Mouse (Mus musculus) limb, embryonic 15.5 days (tissue): ENCODE data around the gene Nrcam. TPM values are rescaled to one million over a fixed set of nuclear protein-coding genes. Genes with fewer than 3 reads are reported as not detected.

ENCODE experiments used
- ATAC-seq: fragments of 200-750 bp; cut with Nextera tagmentation; 2 replicates; pipeline ENCODE4 v1.8.0; 2017; ENCODE audit warnings: low read depth, moderate TSS enrichment; ENCODE audit not compliant: insufficient number of reproducible peaks, low FRiP score, low TSS enrichment
- H3K27ac ChIP-seq: fragments of 300-500 bp; sonication (generic); 2 replicates; pipeline ENCODE4 v1.5.1; 2015; ENCODE audit warnings: moderate library complexity, mild to moderate bottlenecking, inconsistent platforms
- H3K27me3 ChIP-seq: fragments of 300-500 bp; sonication (generic); 2 replicates; pipeline ENCODE4 v1.6.1; 2015; ENCODE audit warnings: inconsistent platforms
- H3K36me3 ChIP-seq: fragments of 300-500 bp; sonication (generic); 2 replicates; pipeline ENCODE4 v1.6.1; 2015; ENCODE audit warnings: inconsistent platforms
- H3K4me1 ChIP-seq: fragments of 300-500 bp; sonication (generic); 2 replicates; pipeline ENCODE4 v1.6.1; 2015; ENCODE audit warnings: inconsistent platforms
- H3K4me2 ChIP-seq: fragments of 300-500 bp; sonication (generic); 2 replicates; pipeline ENCODE4 v1.6.1; 2015; ENCODE audit warnings: mild to moderate bottlenecking, inconsistent platforms
- H3K4me3 ChIP-seq: fragments of 300-500 bp; sonication (generic); 2 replicates; pipeline ENCODE4 v1.5.1; 2015; ENCODE audit warnings: mild to moderate bottlenecking, inconsistent platforms
- H3K9ac ChIP-seq: fragments of 300-500 bp; sonication (generic); 2 replicates; pipeline ENCODE4 v1.6.1; 2015; ENCODE audit warnings: inconsistent platforms
- H3K9me3 ChIP-seq: fragments of 300-500 bp; sonication (generic); 2 replicates; pipeline ENCODE4 v1.6.1; 2016; ENCODE audit warnings: inconsistent platforms
- WGBS: fragments of 180-500 bp; shearing (Covaris S2); methylation state at CpG from one replicate; pipeline ENCODE4 v1.1.7; 2015; 5-methylcytosine and 5-hydroxymethylcytosine counted together
- polyA plus RNA-seq: library from polyadenylated mRNA; unstranded; fragments of >200 nt; fragmentation: Nextera tagmentation; extraction: Ambion mirVana; gene quantifications from 2 replicates; pipeline ENCODE4 v1.2.1, GENCODE M21; 2015

Nrcam gene
- polyA plus RNA-seq, 1 experiment from 2014 or later, result 2.8 TPM

- Histone ChIP-seq H3K36me3 (no peaks in the 10 kb centered on the region), H3K9me3 (no peaks in the 10 kb centered on the region), H3K9ac (no peak overlapping the region), H3K27me3 (no peaks in the 10 kb centered on the region), H3K4me1 (no peaks in the 10 kb centered on the region), H3K4me2 (no peak overlapping the region), H3K27ac (no peak overlapping the region), H3K4me3 (no peak overlapping the region)
- no peak for ATAC-seq
- WGBS, result 59% methylated on average over 1 of the region's 1 CpGs
Measured at GRCm38 (mm10) chr12:44451742-44452141, 123.1 kb downstream of the Nrcam start.

GRCm38 (mm10) chr12:44453791-44454190 is 125.1 kb downstream of the Nrcam start:
- Histone ChIP-seq H3K4me2 (no peak overlapping the region), H3K4me3 (no peak overlapping the region), H3K4me1 (no peaks in the 10 kb centered on the region), H3K36me3 (no peaks in the 10 kb centered on the region), H3K27ac (no peak overlapping the region), H3K27me3 (no peaks in the 10 kb centered on the region), H3K9me3 (no peaks in the 10 kb centered on the region), H3K9ac (no peak overlapping the region)
- no peak for ATAC-seq
- 89% methylated on average over 4 of the region's 4 CpGs for WGBS

- no peak overlapping the region for H3K4me3 ChIP-seq
- H3K9me3 ChIP-seq, result no peaks in the 10 kb centered on the region
- ATAC-seq, result no peak
- H3K27me3 ChIP-seq, result no peaks in the 10 kb centered on the region
- WGBS, result 76% methylated on average over 4 of the region's 4 CpGs
- H3K27ac ChIP-seq, result no peak overlapping the region
- H3K4me2 ChIP-seq, result no peak overlapping the region
- no peak overlapping the region for H3K9ac ChIP-seq
- no peaks in the 10 kb centered on the region for H3K4me1 ChIP-seq
- H3K36me3 ChIP-seq, result no peaks in the 10 kb centered on the region
Measured at GRCm38 (mm10) chr12:44457961-44458360, 129.3 kb downstream of the Nrcam start.

- no peak overlapping the region for H3K27ac ChIP-seq
- no peak overlapping the region for H3K4me3 ChIP-seq
- no peaks in the 10 kb centered on the region for H3K36me3 ChIP-seq
- no peak overlapping the region for H3K4me2 ChIP-seq
- WGBS, result 67% methylated on average over 4 of the region's 4 CpGs
- ATAC-seq, result no peak
- no peaks in the 10 kb centered on the region for H3K9me3 ChIP-seq
- no peak overlapping the region for H3K9ac ChIP-seq
- no peaks in the 10 kb centered on the region for H3K4me1 ChIP-seq
- no peaks in the 10 kb centered on the region for H3K27me3 ChIP-seq
Measured at GRCm38 (mm10) chr12:44462436-44462835, 133.8 kb downstream of the Nrcam start.

GRCm38 (mm10) chr12:44462976-44463375 is 134.3 kb downstream of the Nrcam start:
- H3K4me3 ChIP-seq, result no peak overlapping the region
- 54% methylated on average over 6 of the region's 6 CpGs for WGBS
- H3K4me1 ChIP-seq, result no peaks in the 10 kb centered on the region
- no peak overlapping the region for H3K4me2 ChIP-seq
- no peak for ATAC-seq
- no peaks in the 10 kb centered on the region for H3K9me3 ChIP-seq
- H3K27ac ChIP-seq, result no peak overlapping the region
- no peak overlapping the region for H3K9ac ChIP-seq
- H3K27me3 ChIP-seq, result no peaks in the 10 kb centered on the region
- no peaks in the 10 kb centered on the region for H3K36me3 ChIP-seq

- ATAC-seq, result no peak
- Histone ChIP-seq H3K4me3 (no peak overlapping the region), H3K9me3 (no peaks in the 10 kb centered on the region), H3K9ac (no peak overlapping the region), H3K36me3 (no peaks in the 10 kb centered on the region), H3K27ac (no peak overlapping the region), H3K4me2 (no peak overlapping the region), H3K27me3 (no peaks in the 10 kb centered on the region), H3K4me1 (no peaks in the 10 kb centered on the region)
- 76% methylated on average over 5 of the region's 5 CpGs for WGBS
Measured at GRCm38 (mm10) chr12:44471073-44471472, 142.4 kb downstream of the Nrcam start.

GRCm38 (mm10) chr12:44475355-44475754 is 146.7 kb downstream of the Nrcam start:
- Histone ChIP-seq H3K4me1 (no peaks in the 10 kb centered on the region), H3K9ac (no peak overlapping the region), H3K4me2 (no peak overlapping the region), H3K27me3 (no peaks in the 10 kb centered on the region), H3K9me3 (no peaks in the 10 kb centered on the region), H3K27ac (no peak overlapping the region), H3K36me3 (no peaks in the 10 kb centered on the region), H3K4me3 (no peak overlapping the region)
- no peak for ATAC-seq

GRCm38 (mm10) chr12:44479260-44480030 is 150.8 kb downstream of the Nrcam start:
- no peak overlapping the region for H3K4me3 ChIP-seq
- H3K9me3 ChIP-seq, result no peaks in the 10 kb centered on the region
- H3K27me3 ChIP-seq, result no peaks in the 10 kb centered on the region
- no peak overlapping the region for H3K27ac ChIP-seq
- 73% methylated on average over 6 of the region's 6 CpGs for WGBS
- no peaks in the 10 kb centered on the region for H3K36me3 ChIP-seq
- H3K9ac ChIP-seq, result no peak overlapping the region
- H3K4me2 ChIP-seq, result no peak overlapping the region
- no peaks in the 10 kb centered on the region for H3K4me1 ChIP-seq
- no peak for ATAC-seq

- 82% methylated on average over 2 of the region's 2 CpGs for WGBS
- Histone ChIP-seq H3K27me3 (no peaks in the 10 kb centered on the region), H3K4me1 (no peaks in the 10 kb centered on the region), H3K4me3 (no peak overlapping the region), H3K27ac (no peak overlapping the region), H3K9ac (no peak overlapping the region), H3K36me3 (no peaks in the 10 kb centered on the region), H3K4me2 (no peak overlapping the region), H3K9me3 (no peaks in the 10 kb centered on the region)
- no peak for ATAC-seq
Measured at GRCm38 (mm10) chr12:44480031-44480419, 151.3 kb downstream of the Nrcam start.

GRCm38 (mm10) chr12:44481415-44481814 is 152.7 kb downstream of the Nrcam start:
- 45% methylated on average over 3 of the region's 3 CpGs for WGBS
- Histone ChIP-seq H3K27ac (no peak overlapping the region), H3K9ac (no peak overlapping the region), H3K27me3 (no peaks in the 10 kb centered on the region), H3K9me3 (no peaks in the 10 kb centered on the region), H3K4me2 (no peak overlapping the region), H3K36me3 (no peaks in the 10 kb centered on the region), H3K4me1 (no peaks in the 10 kb centered on the region), H3K4me3 (no peak overlapping the region)
- ATAC-seq, result no peak

GRCm38 (mm10) chr12:44492759-44493479 is 164.2 kb downstream of the Nrcam start:
- H3K9me3 ChIP-seq, result no peaks in the 10 kb centered on the region
- H3K27ac ChIP-seq, result no peak overlapping the region
- H3K4me3 ChIP-seq, result no peak overlapping the region
- no peak overlapping the region for H3K9ac ChIP-seq
- no peak overlapping the region for H3K4me2 ChIP-seq
- ATAC-seq, result no peak
- no peaks in the 10 kb centered on the region for H3K4me1 ChIP-seq
- no peaks in the 10 kb centered on the region for H3K36me3 ChIP-seq
- 69% methylated on average over 5 of the region's 5 CpGs for WGBS
- no peaks in the 10 kb centered on the region for H3K27me3 ChIP-seq

GRCm38 (mm10) chr12:44497762-44498161 is 169.1 kb downstream of the Nrcam start:
- H3K9ac ChIP-seq, result no peak overlapping the region
- H3K4me2 ChIP-seq, result no peak overlapping the region
- WGBS, result 53% methylated on average over 2 of the region's 2 CpGs
- no peak overlapping the region for H3K4me3 ChIP-seq
- ATAC-seq, result no peak
- no peak overlapping the region for H3K27ac ChIP-seq
- no peaks in the 10 kb centered on the region for H3K4me1 ChIP-seq
- no peaks in the 10 kb centered on the region for H3K27me3 ChIP-seq
- H3K36me3 ChIP-seq, result no peaks in the 10 kb centered on the region
- no peaks in the 10 kb centered on the region for H3K9me3 ChIP-seq
